Mouse (Mus musculus): Measurements from ENCODE around the gene Dyrk3. TPM values are rescaled to one million over a fixed set of nuclear protein-coding genes. Genes with fewer than 3 reads are reported as not detected.

The Dyrk3 gene
- 17.6 and 17.7 TPM in 2 replicates for polyA plus RNA-seq (2016; fragmentation: Nextera tagmentation; extraction: Ambion mirVana)

DNA sequence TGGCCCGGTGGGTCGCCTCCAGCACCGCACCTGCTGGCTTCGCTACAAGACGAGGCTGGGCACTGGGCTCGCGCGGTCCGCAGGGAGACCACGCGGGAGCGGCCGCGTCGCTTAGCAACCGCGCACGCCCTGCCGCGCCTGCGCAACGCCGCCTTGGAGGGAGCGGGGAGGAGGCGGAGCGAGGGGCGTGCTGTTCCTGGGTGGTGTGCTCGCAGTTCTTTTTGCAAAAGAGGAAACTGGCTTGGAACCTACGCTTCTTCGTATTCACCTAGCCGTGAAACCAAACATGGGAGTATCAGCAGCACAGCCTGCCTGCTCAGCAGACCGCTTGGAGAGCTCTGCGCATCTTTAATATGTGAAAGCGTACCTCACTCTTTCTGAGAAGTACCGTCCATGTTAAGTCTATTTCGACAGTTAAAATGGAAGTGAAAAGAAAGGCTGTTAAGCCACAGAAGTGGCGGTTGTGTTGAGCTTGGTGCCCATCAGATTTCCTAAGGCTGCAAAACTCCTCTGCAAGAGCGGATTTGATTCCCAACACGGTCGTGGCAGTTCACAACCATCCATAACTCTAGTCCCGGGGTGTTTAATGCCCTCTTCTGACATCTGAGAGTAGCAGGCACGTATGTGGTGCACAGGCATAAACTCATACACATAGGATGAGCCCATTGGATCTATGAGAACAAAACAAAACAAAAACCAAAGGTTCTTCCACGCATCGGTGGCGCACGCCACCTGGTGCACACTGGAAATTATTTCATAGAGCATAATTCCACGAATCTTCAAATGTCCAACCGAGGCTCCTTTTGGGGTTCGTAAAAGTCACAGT is at the start of gene Dyrk3:
Dyrk3 (minus strand) TSS at position 150 of the 826 bp plus-strand sequence.
- 2% methylated on average over 49 of the region's 49 CpGs for WGBS (ENCODE audit: insufficient replicate concordance)
- H3K4me1 ChIP-seq, result peaks cover 58% of the 10 kb centered on the region
- H3K9me3 ChIP-seq (replicated peaks), result no peaks in the 10 kb centered on the region
- H3K4me2 ChIP-seq, result peak within 1 kb of the TSS; percentile 88
- H3K27ac ChIP-seq, result peak within 1 kb of the TSS; percentile 95
- peak; percentile 93 for ATAC-seq
- H3K4me3 ChIP-seq, result peak within 1 kb of the TSS; percentile 97
- H3K27me3 ChIP-seq (replicated peaks), result no peaks in the 10 kb centered on the region
- H3K36me3 ChIP-seq, result peaks cover 18% of the 10 kb centered on the region
- H3K9ac ChIP-seq, result peak within 1 kb of the TSS; percentile 93

DNA sequence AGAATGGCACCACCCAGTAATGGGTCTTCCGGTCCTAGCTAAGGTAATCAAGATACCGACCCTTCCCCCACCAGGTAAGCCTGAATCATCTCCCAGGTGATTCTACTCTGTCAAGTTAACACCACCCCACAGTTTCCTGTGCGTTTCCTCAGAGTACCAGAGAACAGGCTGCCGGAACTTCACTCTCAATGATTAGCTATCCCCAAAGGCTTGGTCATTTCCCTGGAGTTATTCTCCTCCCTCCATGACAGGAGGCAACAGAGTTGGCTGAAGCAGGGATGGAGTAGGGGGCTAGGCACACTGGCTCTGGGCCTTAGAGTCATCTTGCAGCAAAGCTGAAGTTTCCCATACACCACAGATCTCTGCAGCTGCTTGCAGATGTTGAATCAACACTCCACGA is 49.7 kb upstream of the Dyrk3 start:
- Histone ChIP-seq H3K36me3 (no peaks in the 10 kb centered on the region), H3K9me3 (replicated peaks) (no peaks in the 10 kb centered on the region), H3K4me3 (no peak overlapping the region), H3K9ac (no peak overlapping the region), H3K4me1 (0 out of 2 replicates have a peak, but pooled peaks cover 3% of the 10 kb centered on the region), H3K4me2 (no peak overlapping the region), H3K27ac (no peak overlapping the region), H3K27me3 (replicated peaks) (no peaks in the 10 kb centered on the region)
- WGBS (ENCODE audit: insufficient replicate concordance), result 77% methylated on average over 5 of the region's 5 CpGs
- ATAC-seq, result no peak

GRCm38 (mm10) chr1:131186995-131187394 is 48.9 kb upstream of the Dyrk3 start:
- Histone ChIP-seq H3K36me3 (no peaks in the 10 kb centered on the region), H3K4me2 (no peak overlapping the region), H3K4me3 (no peak overlapping the region), H3K9ac (no peak overlapping the region), H3K27ac (no peak overlapping the region), H3K9me3 (replicated peaks) (no peaks in the 10 kb centered on the region), H3K4me1 (0 out of 2 replicates have a peak, but pooled peaks cover 3% of the 10 kb centered on the region), H3K27me3 (replicated peaks) (no peaks in the 10 kb centered on the region)
- 62% methylated on average over 6 of the region's 6 CpGs for WGBS (ENCODE audit: insufficient replicate concordance)
- no peak for ATAC-seq

- Histone ChIP-seq H3K36me3 (no peaks in the 10 kb centered on the region), H3K27me3 (replicated peaks) (no peaks in the 10 kb centered on the region), H3K4me3 (no peak overlapping the region), H3K4me1 (0 out of 2 replicates have a peak, but pooled peaks cover 3% of the 10 kb centered on the region), H3K27ac (no peak overlapping the region), H3K4me2 (no peak overlapping the region), H3K9me3 (replicated peaks) (no peaks in the 10 kb centered on the region), H3K9ac (no peak overlapping the region)
- WGBS (ENCODE audit: insufficient replicate concordance), result 65% methylated on average over 13 of the region's 13 CpGs
- ATAC-seq, result no peak
Measured at GRCm38 (mm10) chr1:131185821-131186506, 47.8 kb upstream of the Dyrk3 start.

GRCm38 (mm10) chr1:131184956-131185660 is 47.0 kb upstream of the Dyrk3 start:
- WGBS (ENCODE audit: insufficient replicate concordance), result 56% methylated on average over 8 of the region's 8 CpGs
- H3K36me3 ChIP-seq, result peaks cover 3% of the 10 kb centered on the region
- no peaks in the 10 kb centered on the region for H3K9me3 ChIP-seq (replicated peaks)
- H3K27ac ChIP-seq, result no peak overlapping the region
- H3K4me2 ChIP-seq, result no peak overlapping the region
- no peak overlapping the region for H3K4me3 ChIP-seq
- no peaks in the 10 kb centered on the region for H3K27me3 ChIP-seq (replicated peaks)
- H3K4me1 ChIP-seq, result 0 out of 2 replicates have a peak, but pooled peaks cover 3% of the 10 kb centered on the region
- no peak overlapping the region for H3K9ac ChIP-seq
- no peak for ATAC-seq

GRCm38 (mm10) chr1:131184253-131184955 is 46.3 kb upstream of the Dyrk3 start:
- no peak overlapping the region for H3K27ac ChIP-seq
- H3K27me3 ChIP-seq (replicated peaks), result no peaks in the 10 kb centered on the region
- 0 out of 2 replicates have a peak, but pooled peaks cover 3% of the 10 kb centered on the region for H3K4me1 ChIP-seq
- 56% methylated on average over 9 of the region's 9 CpGs for WGBS (ENCODE audit: insufficient replicate concordance)
- no peaks in the 10 kb centered on the region for H3K9me3 ChIP-seq (replicated peaks)
- no peak for ATAC-seq
- H3K4me2 ChIP-seq, result no peak overlapping the region
- H3K9ac ChIP-seq, result no peak overlapping the region
- H3K36me3 ChIP-seq, result peaks cover 10% of the 10 kb centered on the region
- no peak overlapping the region for H3K4me3 ChIP-seq

DNA sequence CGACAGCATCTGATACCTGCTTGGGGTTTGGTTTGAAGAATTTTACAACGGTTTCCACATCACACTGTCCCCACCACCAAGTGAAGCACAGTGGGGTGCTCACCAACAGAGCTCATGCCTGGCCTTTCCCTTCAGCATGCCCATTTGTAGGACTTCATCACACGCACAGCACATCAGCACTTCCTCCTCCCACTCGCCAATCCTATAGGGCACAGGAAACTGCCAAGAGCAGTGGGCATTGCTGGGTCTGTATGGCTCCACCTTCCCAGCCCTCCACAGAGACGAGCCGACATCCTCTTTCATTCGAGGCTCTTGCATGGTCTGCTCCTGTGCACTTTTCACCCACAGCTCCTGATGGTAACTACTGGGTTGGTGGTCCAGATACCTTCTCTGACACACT is 45.1 kb upstream of the Dyrk3 start:
- Histone ChIP-seq H3K4me1 (0 out of 2 replicates have a peak, but pooled peaks cover 3% of the 10 kb centered on the region), H3K4me2 (no peak overlapping the region), H3K36me3 (peaks cover 16% of the 10 kb centered on the region), H3K4me3 (no peak overlapping the region), H3K9ac (no peak overlapping the region), H3K9me3 (replicated peaks) (no peaks in the 10 kb centered on the region), H3K27ac (no peak overlapping the region), H3K27me3 (replicated peaks) (no peaks in the 10 kb centered on the region)
- 59% methylated on average over 7 of the region's 7 CpGs for WGBS (ENCODE audit: insufficient replicate concordance)
- no peak for ATAC-seq

DNA sequence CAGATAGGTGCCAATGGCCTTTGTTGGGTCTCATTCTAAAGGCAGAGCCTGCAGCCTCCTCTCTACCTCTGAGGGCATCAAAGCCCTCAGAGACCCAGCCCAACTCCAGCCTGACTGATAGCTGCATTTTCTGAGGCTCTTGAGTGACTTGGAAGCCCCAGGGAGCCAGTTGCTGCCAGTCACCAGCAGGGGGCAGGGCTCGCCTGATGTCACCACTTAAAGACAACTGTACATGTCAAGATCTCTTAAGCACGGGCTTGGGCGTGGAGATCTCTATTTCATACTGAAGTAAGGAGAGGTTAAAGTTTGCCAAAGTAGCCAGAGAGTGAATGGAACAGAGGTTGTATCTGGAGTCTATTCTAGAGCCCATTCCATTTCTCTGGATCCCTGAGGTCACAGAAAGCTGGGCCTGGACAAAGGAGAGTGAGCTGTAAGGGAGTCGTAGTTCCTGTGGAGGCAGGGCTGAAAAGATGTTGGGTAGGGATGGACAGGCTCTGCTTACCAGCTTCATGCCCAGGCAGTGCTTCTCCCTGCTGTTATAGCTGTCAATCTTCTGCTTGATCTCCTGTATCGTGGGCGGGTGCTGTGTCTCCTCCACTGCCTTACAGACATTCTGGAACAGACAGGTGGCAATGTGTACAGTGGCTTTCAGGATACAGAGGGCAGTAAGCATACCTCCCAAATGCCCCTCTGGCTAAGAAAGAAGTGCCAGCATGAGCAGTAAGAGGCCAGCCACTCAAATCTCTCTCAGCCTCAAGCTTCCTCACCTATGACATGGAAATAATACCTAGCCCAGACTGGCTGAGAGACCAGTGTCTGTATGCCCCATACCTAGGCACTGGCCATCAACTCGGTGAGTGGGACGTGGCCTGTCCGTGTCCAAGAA is 43.7 kb upstream of the Dyrk3 start:
- Histone ChIP-seq H3K4me3 (no peak overlapping the region), H3K4me1 (0 out of 2 replicates have a peak, but pooled peaks cover 3% of the 10 kb centered on the region), H3K9ac (no peak overlapping the region), H3K9me3 (replicated peaks) (no peaks in the 10 kb centered on the region), H3K27me3 (replicated peaks) (no peaks in the 10 kb centered on the region), H3K27ac (no peak overlapping the region), H3K4me2 (no peak overlapping the region), H3K36me3 (peaks cover 29% of the 10 kb centered on the region)
- ATAC-seq, result peak; percentile 37; the same call in 1 of the 2 replicates
- WGBS (ENCODE audit: insufficient replicate concordance), result 54% methylated on average over 9 of the region's 9 CpGs

- H3K4me2 ChIP-seq, result no peak overlapping the region
- WGBS (ENCODE audit: insufficient replicate concordance), result 84% methylated on average over 7 of the region's 7 CpGs
- no peak overlapping the region for H3K9ac ChIP-seq
- H3K4me1 ChIP-seq, result 0 out of 2 replicates have a peak, but pooled peaks cover under 1% of the 10 kb centered on the region
- no peak overlapping the region for H3K4me3 ChIP-seq
- no peak for ATAC-seq
- H3K27me3 ChIP-seq (replicated peaks), result no peaks in the 10 kb centered on the region
- H3K36me3 ChIP-seq, result peaks cover 44% of the 10 kb centered on the region
- H3K27ac ChIP-seq, result no peak overlapping the region
- H3K9me3 ChIP-seq (replicated peaks), result no peaks in the 10 kb centered on the region
Measured at GRCm38 (mm10) chr1:131180386-131180785, 42.2 kb upstream of the Dyrk3 start.

GRCm38 (mm10) chr1:131178083-131178482 is 39.9 kb upstream of the Dyrk3 start:
- H3K4me2 ChIP-seq, result no peak overlapping the region
- WGBS (ENCODE audit: insufficient replicate concordance), result 72% methylated on average over 5 of the region's 5 CpGs
- no peak for ATAC-seq
- H3K27ac ChIP-seq, result no peak overlapping the region
- H3K27me3 ChIP-seq (replicated peaks), result no peaks in the 10 kb centered on the region
- H3K4me1 ChIP-seq, result no peaks in the 10 kb centered on the region
- H3K4me3 ChIP-seq, result no peak overlapping the region
- H3K9me3 ChIP-seq (replicated peaks), result no peaks in the 10 kb centered on the region
- H3K9ac ChIP-seq, result no peak overlapping the region
- H3K36me3 ChIP-seq, result peaks cover 67% of the 10 kb centered on the region

Measured in liver, embryonic 12.5 days (tissue).